Mouse (Mus musculus) heart, embryonic 12.5 days (tissue): ENCODE data around the gene Pkd1l2. TPM values are rescaled to one million over a fixed set of nuclear protein-coding genes. Genes with fewer than 3 reads are reported as not detected.

Source experiments
- ATAC-seq: fragments of 200-750 bp; cut with Nextera tagmentation; 2 replicates; pipeline ENCODE4 v1.8.0; 2017; ENCODE audit warnings: moderate TSS enrichment, moderate library complexity; ENCODE audit not compliant: insufficient number of reproducible peaks, low FRiP score
- H3K27ac ChIP-seq: fragments of 300-500 bp; sonication (generic); 2 replicates; pipeline ENCODE4 v1.5.1; 2016; ENCODE audit warnings: mild to moderate bottlenecking, moderate library complexity; ENCODE audit not compliant: poor library complexity, severe bottlenecking
- H3K27me3 ChIP-seq: fragments of 300-500 bp; sonication (generic); replicated peaks from 2 replicates; pipeline ENCODE4 v1.6.1; 2016; ENCODE audit warnings: mild to moderate bottlenecking, moderate library complexity
- H3K36me3 ChIP-seq: fragments of 300-500 bp; sonication (generic); 2 replicates; pipeline ENCODE4 v1.6.1; 2016; ENCODE audit warnings: mild to moderate bottlenecking, moderate library complexity
- H3K4me1 ChIP-seq: fragments of 300-500 bp; sonication (generic); replicated peaks from 2 replicates; pipeline ENCODE4 v1.6.1; 2016; ENCODE audit warnings: mild to moderate bottlenecking
- H3K4me2 ChIP-seq: fragments of 300-500 bp; sonication (generic); 2 replicates; pipeline ENCODE4 v1.6.1; 2016; ENCODE audit warnings: mild to moderate bottlenecking, moderate library complexity
- H3K4me3 ChIP-seq: fragments of 300-500 bp; sonication (generic); 2 replicates; pipeline ENCODE4 v1.5.1; 2016; ENCODE audit warnings: mild to moderate bottlenecking
- H3K9ac ChIP-seq: fragments of 300-500 bp; sonication (generic); 2 replicates; pipeline ENCODE4 v1.6.1; 2016; ENCODE audit warnings: mild to moderate bottlenecking, moderate library complexity
- H3K9me3 ChIP-seq: fragments of 300-500 bp; sonication (generic); replicated peaks from 2 replicates; pipeline ENCODE4 v1.6.1; 2016; ENCODE audit warnings: mild to moderate bottlenecking, moderate library complexity
- WGBS: fragments of 180-500 bp; shearing (Covaris S2); methylation state at CpG from one replicate; pipeline ENCODE4 v1.1.7; 2016; 5-methylcytosine and 5-hydroxymethylcytosine counted together
- polyA plus RNA-seq: library from polyadenylated mRNA; unstranded; fragments of >200 nt; fragmentation: Nextera tagmentation; extraction: Ambion mirVana; gene quantifications from 2 replicates; pipeline ENCODE4 v1.2.1, GENCODE M21; 2016

Pkd1l2 gene
- polyA plus RNA-seq, 1 experiment from 2014 or later, result 0.11 TPM

DNA sequence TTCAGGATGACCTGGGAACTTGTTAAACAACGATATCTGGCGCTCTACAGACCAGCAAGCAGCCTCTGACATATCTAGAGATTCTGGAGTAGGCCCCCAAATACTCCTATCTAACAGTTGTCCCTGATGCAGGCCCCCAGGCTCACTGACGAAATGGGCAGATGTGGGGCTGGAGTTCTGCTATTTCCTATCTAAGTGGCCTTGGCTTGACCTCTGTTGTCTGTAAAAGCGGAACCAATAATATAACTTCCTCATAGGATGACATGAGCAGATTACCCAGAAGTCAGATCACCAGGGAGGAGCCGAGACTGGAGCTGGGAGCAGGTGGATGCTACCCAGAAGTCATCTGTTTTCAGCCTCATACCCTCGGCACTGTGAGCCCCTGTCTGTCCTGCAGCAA lies 27.2 kb downstream of the Pkd1l2 start:
- Histone ChIP-seq H3K27ac (no peak overlapping the region), H3K4me1 (peaks cover 5% of the 10 kb centered on the region), H3K9me3 (no peaks in the 10 kb centered on the region), H3K27me3 (peaks cover 6% of the 10 kb centered on the region; the same call in 1 of the 2 replicates), H3K9ac (no peak overlapping the region), H3K36me3 (no peaks in the 10 kb centered on the region), H3K4me2 (no peak overlapping the region), H3K4me3 (no peak overlapping the region)
- ATAC-seq, result no peak
- 36% methylated on average over 6 of the region's 6 CpGs for WGBS

DNA sequence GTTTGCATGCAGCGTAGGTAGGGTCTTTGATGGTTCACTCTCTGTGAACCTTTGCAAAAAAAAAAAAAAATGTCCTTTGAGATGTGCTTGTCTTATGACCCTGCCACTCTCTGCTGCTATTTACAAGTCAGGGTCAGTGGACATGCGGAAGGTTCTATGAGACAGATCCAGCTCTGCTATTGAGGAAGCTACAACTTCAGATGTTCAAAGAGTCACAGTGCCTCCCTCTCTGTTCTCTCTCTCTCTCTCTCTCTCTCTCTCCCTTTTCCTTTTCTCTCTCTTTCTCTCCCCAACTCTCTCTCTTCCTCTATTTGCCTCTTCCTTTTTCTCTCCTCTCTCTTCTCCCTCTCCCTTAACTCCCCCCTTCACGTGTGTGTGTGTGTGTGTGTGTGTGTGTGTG lies 28.1 kb downstream of the Pkd1l2 start:
- no peak overlapping the region for H3K4me2 ChIP-seq
- no peak overlapping the region for H3K27ac ChIP-seq
- H3K9ac ChIP-seq, result no peak overlapping the region
- 81% methylated on average over 3 of the region's 3 CpGs for WGBS
- peaks cover 6% of the 10 kb centered on the region; the same call in 1 of the 2 replicates for H3K27me3 ChIP-seq
- H3K9me3 ChIP-seq, result no peaks in the 10 kb centered on the region
- no peaks in the 10 kb centered on the region for H3K36me3 ChIP-seq
- no peak for ATAC-seq
- H3K4me3 ChIP-seq, result no peak overlapping the region
- peaks cover 5% of the 10 kb centered on the region for H3K4me1 ChIP-seq

DNA sequence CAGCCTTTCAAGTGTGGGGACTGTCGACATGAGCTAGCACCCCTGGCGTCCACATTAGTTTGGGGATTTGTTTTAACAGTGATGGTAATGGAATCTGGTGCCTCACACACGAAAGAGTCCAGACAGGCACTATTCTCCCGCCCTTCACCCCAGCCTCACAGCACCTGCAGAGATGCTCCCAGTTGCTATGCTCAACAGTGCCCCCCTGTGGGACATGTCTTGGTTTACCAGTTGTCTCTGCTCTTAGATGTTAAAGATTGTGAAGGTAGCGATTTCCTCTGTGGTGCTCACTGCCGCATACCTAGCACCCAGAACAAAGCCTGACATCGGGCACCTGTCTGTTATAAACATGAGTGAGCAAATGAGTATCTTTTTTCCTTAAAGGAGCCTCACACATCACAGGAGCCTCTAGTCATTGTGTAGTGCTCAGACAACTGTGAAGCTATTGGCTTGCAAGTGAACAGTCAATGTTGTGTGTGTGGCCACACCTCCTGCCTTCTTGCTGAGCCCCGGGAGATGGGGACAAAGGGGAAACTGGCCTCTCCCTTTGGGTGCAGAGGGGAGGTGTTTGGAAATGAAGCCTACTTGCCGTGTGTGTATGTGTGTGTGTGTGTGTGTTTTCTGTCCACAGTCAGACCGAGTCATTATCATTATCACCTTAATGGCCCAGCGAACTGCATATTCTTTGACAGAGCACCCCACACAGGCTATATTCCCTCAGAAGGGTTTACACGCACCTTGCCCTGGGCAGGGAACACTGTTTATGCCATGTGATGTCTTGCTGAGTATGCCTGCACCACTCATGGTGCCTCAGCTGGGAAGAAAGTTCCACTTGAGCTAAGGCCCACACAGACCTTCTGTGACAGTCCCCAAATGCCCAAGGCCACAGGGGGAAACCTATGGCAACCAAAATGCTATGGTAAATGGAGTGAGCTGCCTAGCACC lies 28.8 kb downstream of the Pkd1l2 start:
- no peak overlapping the region for H3K4me3 ChIP-seq
- H3K4me1 ChIP-seq, result peaks cover 5% of the 10 kb centered on the region
- no peak for ATAC-seq
- no peak overlapping the region for H3K27ac ChIP-seq
- no peak overlapping the region for H3K4me2 ChIP-seq
- H3K9ac ChIP-seq, result no peak overlapping the region
- no peaks in the 10 kb centered on the region for H3K9me3 ChIP-seq
- H3K27me3 ChIP-seq, result peaks cover 6% of the 10 kb centered on the region; the same call in 1 of the 2 replicates
- 71% methylated on average over 12 of the region's 12 CpGs for WGBS
- H3K36me3 ChIP-seq, result no peaks in the 10 kb centered on the region

DNA sequence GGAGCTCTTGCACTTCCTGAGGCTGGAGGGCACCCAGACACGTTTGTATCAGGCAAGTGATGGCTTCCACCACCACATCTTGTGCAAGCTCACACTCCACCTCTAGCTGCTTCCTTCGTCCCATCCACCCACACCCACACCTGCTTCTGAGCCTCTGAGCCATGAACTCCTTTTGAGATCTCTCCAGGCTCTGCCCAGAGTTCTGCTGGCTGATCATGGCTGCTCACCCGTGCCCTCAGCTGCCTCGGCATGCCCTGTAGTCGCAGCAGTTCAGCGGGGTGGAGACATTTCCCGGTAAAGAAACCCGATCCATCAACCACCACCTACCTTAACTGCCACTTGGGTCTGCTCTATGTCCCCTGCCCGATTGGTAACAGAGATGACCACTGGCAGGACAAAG lies 30.9 kb downstream of the Pkd1l2 start:
- no peak overlapping the region for H3K4me3 ChIP-seq
- WGBS, result 58% methylated on average over 9 of the region's 9 CpGs
- H3K9me3 ChIP-seq, result no peaks in the 10 kb centered on the region
- peaks cover 5% of the 10 kb centered on the region for H3K4me1 ChIP-seq
- H3K27ac ChIP-seq, result no peak overlapping the region
- no peaks in the 10 kb centered on the region; the same call in 1 of the 2 replicates for H3K27me3 ChIP-seq
- no peaks in the 10 kb centered on the region for H3K36me3 ChIP-seq
- no peak overlapping the region for H3K4me2 ChIP-seq
- no peak for ATAC-seq
- H3K9ac ChIP-seq, result no peak overlapping the region

DNA sequence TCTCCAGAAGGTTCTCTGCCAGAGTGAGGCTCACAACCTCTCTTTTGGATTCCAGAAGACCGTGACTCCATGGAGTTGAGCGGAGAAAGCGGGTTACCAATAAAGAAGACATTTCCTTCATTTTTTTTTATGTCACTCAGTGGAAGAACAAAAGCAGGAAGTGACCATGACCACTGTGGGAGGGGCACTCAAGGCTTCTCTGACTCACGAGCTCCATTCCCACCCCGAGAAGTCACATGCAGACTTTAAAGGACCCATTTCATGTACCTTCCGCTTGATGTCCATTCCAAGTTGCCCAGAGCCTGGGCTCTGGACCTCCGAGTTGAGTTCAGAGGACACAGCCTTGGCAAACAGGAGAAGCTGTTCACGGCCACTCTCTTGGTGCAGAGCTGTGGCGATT lies 31.5 kb downstream of the Pkd1l2 start:
- H3K27me3 ChIP-seq, result no peaks in the 10 kb centered on the region; the same call in 1 of the 2 replicates

DNA sequence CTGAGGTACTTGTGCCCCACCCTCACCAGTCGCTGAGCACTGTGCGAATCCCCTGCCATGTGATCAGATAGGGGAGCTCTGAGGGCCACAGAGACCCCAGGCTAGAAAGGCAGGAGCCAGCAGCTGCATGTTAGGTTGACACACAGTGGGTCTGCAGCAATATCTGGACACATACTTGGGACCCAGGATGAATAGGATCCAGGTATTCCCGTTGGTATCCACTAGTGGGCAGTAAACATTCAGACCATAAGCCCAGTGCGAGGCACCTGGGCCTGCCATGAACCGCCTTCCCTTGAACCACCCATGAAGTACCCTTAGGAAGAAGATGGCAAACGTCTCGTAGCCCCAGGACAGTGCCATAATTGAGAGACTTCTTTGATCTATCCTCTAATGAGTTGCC lies 32.8 kb downstream of the Pkd1l2 start:
- H3K9me3 ChIP-seq, result no peaks in the 10 kb centered on the region
- ATAC-seq, result no peak
- H3K4me2 ChIP-seq, result no peak overlapping the region
- H3K27ac ChIP-seq, result no peak overlapping the region
- no peaks in the 10 kb centered on the region; the same call in 1 of the 2 replicates for H3K27me3 ChIP-seq
- no peak overlapping the region for H3K9ac ChIP-seq
- no peaks in the 10 kb centered on the region for H3K4me1 ChIP-seq
- H3K36me3 ChIP-seq, result no peaks in the 10 kb centered on the region
- WGBS, result 60% methylated on average over 7 of the region's 7 CpGs
- H3K4me3 ChIP-seq, result no peak overlapping the region

More for the DNA sequence above, 31.5 kb downstream of the Pkd1l2 start:
- Histone ChIP-seq H3K36me3 (no peaks in the 10 kb centered on the region), H3K4me2 (no peak overlapping the region), H3K4me3 (no peak overlapping the region), H3K9ac (no peak overlapping the region), H3K9me3 (no peaks in the 10 kb centered on the region), H3K27ac (no peak overlapping the region), H3K4me1 (peaks cover 5% of the 10 kb centered on the region)
- ATAC-seq, result no peak
- WGBS, result 63% methylated on average over 9 of the region's 9 CpGs

DNA sequence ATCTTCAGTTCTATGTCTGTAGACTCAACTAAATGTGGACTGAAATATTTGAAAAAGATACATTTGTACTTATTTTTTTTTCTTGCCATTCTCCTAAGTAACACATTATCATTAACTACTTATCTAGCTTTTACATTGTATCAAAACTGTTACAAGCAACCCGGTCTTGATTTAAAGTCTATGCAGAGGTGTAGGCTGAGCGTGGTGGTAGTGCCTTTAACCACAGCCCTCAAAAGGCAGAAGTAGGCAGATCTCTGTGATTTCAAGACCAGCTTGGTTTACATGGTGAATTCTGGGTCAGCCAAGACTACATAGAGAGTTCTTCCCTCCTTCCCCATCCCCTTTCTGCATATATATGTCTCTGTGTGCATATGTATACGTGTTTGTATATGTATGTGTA lies 38.7 kb downstream of the Pkd1l2 start:
- H3K4me3 ChIP-seq, result no peak overlapping the region
- H3K27me3 ChIP-seq, result peaks cover 13% of the 10 kb centered on the region; the same call in 1 of the 2 replicates
- 0 out of 2 replicates have a peak, but pooled peaks cover 4% of the 10 kb centered on the region for H3K4me1 ChIP-seq
- no peak overlapping the region for H3K9ac ChIP-seq
- no peak for ATAC-seq
- H3K4me2 ChIP-seq, result no peak overlapping the region
- 75% methylated on average over 3 of the region's 3 CpGs for WGBS
- H3K36me3 ChIP-seq, result no peaks in the 10 kb centered on the region
- no peaks in the 10 kb centered on the region for H3K9me3 ChIP-seq
- H3K27ac ChIP-seq, result no peak overlapping the region

DNA sequence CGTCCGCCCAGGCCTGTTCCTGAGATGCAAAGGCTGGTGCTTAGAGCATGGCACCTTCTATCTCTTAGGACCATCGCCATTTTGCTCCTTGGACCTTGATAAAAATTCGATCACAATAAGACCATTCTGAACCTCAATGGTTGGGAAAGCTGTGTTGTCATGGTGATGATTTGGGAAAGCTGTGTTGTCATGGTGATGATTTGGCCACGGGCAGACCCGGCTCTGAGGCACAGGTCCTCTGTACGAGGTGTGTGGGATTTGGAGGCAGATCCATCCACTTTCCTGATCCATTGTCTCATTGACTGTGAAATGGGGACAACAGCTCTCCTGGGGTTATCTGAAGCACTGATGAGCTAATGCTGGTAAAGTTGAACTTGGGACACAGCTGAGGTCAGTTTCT lies 42.4 kb downstream of the Pkd1l2 start:
- no peak for ATAC-seq
- 0 out of 2 replicates have a peak, but pooled peaks cover 4% of the 10 kb centered on the region for H3K4me1 ChIP-seq
- H3K9me3 ChIP-seq, result no peaks in the 10 kb centered on the region
- WGBS, result 74% methylated on average over 7 of the region's 7 CpGs
- no peak overlapping the region for H3K27ac ChIP-seq
- H3K27me3 ChIP-seq, result peaks cover 13% of the 10 kb centered on the region; the same call in 1 of the 2 replicates
- H3K36me3 ChIP-seq, result no peaks in the 10 kb centered on the region
- no peak overlapping the region for H3K4me2 ChIP-seq
- no peak overlapping the region for H3K9ac ChIP-seq
- H3K4me3 ChIP-seq, result no peak overlapping the region

DNA sequence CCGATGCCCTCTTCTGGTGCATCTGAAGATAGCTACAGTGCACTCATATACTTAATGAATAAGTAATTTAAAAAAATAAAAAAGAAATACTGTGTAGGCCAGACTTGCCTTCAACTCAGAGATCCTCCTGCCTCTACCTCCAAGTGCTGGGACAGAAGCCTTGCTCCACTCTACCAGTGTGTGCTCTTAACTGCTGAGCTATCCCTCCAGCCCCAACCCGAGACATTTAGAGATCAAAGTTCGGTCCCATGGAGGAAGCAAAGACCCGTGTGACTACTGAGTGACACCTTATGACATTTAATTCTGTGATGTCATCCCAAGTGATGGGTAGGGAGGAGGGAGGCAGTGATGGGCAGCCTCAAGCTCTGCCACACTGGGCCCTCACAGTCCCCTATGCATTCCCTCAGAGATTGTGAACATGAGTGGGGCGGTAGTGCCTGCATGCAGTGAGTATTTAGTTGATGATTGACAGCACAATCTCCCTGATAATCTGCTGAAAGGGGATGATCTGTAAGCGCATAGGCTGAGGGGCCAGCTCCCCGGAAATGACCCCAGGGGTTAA lies 44.8 kb downstream of the Pkd1l2 start:
- no peak for ATAC-seq
- H3K27me3 ChIP-seq, result 0 out of 2 replicates have a peak, but pooled peaks cover 7% of the 10 kb centered on the region
- H3K36me3 ChIP-seq, result no peaks in the 10 kb centered on the region
- no peaks in the 10 kb centered on the region for H3K9me3 ChIP-seq
- 0 out of 2 replicates have a peak, but pooled peaks cover 2% of the 10 kb centered on the region for H3K4me1 ChIP-seq
- H3K4me2 ChIP-seq, result no peak overlapping the region
- no peak overlapping the region for H3K27ac ChIP-seq
- no peak overlapping the region for H3K9ac ChIP-seq
- 79% methylated on average over 7 of the region's 7 CpGs for WGBS
- H3K4me3 ChIP-seq, result no peak overlapping the region

DNA sequence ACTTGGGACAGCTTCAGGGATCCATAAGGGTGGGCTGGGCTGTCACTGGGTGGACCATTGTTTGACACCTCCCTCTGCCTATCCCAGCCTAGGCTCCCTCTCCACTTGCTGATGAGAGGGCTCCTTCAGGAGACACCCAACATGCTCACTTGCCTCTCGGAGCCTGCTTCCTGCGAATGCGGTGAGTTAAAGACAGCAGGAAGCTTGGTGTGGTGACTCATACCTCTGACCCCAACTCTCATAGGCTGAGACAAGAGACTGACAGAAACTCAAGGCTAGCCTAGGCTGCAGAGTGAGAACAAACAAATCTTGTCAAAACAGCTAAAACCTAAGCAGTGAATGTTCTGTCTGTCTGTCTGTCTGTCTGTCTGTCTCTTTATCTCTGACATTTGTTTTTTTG lies 48.9 kb downstream of the Pkd1l2 start:
- no peak overlapping the region for H3K27ac ChIP-seq
- H3K9me3 ChIP-seq, result no peaks in the 10 kb centered on the region
- H3K4me1 ChIP-seq, result no peaks in the 10 kb centered on the region
- no peak overlapping the region for H3K4me3 ChIP-seq
- 61% methylated on average over 3 of the region's 3 CpGs for WGBS
- H3K36me3 ChIP-seq, result no peaks in the 10 kb centered on the region
- no peak overlapping the region for H3K9ac ChIP-seq
- H3K4me2 ChIP-seq, result no peak overlapping the region
- no peaks in the 10 kb centered on the region for H3K27me3 ChIP-seq
- no peak for ATAC-seq

DNA sequence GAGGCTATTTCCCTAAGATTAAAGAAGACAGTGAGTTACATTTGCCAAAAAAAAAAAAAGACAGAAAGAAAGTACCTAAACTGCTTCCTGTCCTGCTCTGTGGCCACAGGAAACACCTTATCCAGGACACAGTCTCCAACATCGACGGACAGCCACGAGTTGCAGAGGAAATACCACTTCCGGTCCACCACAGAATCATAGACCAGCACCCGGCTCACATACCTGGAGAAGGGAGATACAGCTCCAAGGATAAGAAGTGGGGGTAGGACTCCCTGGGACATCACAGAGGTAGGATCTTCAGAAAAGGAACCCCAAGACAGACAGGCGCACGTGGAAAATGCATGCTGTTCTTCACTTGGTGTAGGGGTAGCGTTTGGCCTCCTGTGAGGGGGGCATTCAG lies 49.6 kb downstream of the Pkd1l2 start:
- Histone ChIP-seq H3K4me2 (no peak overlapping the region), H3K36me3 (no peaks in the 10 kb centered on the region), H3K9me3 (no peaks in the 10 kb centered on the region), H3K27ac (no peak overlapping the region), H3K4me3 (no peak overlapping the region), H3K4me1 (no peaks in the 10 kb centered on the region), H3K27me3 (no peaks in the 10 kb centered on the region), H3K9ac (no peak overlapping the region)
- no peak for ATAC-seq
- WGBS, result 62% methylated on average over 8 of the region's 8 CpGs
